Mouse (Mus musculus) lung, postnatal 36 days (tissue): ENCODE results near the gene Ctdspl.

Experiments used
- DNase-seq: peaks from one replicate; pipeline ENCODE4 v3.0.0; 2022; ENCODE audit warnings: mixed read lengths

The Ctdspl gene

DNA sequence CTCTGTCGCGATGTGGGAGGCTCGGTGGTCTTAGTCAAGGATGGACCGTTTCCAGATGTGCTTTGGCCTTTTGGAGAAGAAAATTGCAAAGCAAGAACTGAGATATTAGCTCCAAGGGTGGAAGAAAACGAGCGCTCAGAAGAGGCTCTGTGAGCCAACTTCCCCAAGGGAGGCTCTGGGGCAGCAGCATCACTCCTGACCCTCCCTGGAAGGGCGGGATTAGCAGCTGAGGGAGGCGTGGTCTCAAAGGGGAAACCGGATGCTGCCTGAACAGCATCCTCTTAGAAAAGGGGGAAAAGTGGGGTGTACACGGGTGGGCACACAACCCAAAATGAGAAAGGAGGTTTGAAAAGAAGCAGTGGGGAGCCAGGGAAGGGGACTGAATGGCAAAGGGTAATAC is 23.8 kb downstream of the Ctdspl start:
- no peak for DNase-seq

DNA sequence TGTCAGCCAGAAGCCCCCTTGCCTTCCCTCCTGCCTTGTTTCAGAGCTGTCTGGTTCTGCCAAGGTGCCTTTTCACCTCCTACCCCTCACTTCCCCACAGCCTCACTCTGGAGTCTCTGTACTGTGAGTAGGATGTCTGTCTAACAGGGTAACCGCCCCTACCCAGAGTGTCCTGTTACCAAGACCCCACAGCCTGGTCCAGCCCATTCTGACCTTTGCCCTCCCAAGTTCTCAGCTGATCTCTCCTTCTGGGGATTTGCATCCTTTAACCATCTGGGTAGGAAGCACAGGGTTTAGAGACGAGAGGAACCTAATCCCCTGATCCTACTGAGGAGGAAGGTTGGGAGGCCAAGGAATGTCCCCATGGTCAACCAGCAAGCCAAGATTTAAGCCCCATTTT is 24.5 kb downstream of the Ctdspl start:
- DNase-seq, result no peak

DNA sequence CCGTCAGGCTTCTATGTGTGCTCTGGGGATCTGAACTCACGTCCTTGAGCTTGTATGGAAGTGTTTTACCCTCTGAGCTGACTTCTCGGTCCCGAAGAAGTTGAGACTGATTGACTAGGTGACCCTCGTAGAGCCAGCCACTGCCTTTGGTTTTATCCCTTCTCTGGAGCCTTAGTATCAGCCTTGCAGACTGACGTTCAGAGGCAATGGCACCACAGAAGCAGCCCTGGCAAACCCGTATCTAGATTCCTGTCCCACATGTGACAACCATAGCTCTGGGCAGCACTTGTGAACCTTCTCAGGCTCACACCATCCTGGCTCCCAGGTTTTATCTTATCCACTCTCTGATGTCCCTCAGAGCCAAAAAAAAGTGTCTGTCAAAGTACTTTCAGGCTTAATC is 25.1 kb downstream of the Ctdspl start:
- no peak for DNase-seq

DNA sequence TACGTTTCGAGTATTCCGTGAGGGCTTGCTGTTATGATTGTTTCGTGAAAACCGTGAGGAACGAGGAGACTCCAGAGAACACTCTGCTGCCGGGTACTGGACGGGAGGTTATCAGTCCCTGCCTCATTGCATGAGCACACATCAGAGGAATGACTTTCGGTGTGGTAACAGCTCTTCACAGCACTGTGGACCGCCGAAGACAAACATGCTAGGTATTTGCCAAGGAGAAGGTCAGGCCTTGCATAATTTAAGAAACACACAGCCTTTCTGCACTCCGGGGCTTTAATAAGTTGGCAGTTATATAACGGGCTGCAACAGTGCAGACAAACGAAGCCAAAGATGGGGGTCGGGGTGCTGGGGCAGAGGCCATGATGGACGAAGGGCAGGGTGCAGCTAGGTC is 25.9 kb downstream of the Ctdspl start:
- DNase-seq, result peak; percentile 90

GRCm38 (mm10) chr9:118953465-118954194 is 27.4 kb downstream of the Ctdspl start:
- DNase-seq, result no peak

DNA sequence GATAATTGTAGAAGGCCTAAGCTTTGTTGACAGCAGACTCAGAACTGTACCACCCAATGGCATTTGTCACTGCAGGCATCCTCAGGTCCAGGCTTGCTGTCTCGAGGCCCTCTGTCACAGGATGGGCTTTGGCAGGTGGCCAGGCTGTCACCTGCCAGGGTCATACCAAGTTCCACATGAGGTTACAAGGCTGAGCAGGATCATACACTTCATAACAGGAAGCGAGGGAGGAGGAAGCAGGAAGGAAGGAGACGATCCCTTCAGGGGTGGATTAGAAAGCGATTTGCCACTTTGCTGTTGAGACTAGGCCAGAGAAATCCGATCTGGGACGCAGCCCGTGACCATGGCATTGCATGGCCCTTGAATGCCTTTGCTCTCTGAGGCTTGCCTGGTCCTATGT is 32.5 kb downstream of the Ctdspl start:
- DNase-seq, result peak; percentile 58

DNA sequence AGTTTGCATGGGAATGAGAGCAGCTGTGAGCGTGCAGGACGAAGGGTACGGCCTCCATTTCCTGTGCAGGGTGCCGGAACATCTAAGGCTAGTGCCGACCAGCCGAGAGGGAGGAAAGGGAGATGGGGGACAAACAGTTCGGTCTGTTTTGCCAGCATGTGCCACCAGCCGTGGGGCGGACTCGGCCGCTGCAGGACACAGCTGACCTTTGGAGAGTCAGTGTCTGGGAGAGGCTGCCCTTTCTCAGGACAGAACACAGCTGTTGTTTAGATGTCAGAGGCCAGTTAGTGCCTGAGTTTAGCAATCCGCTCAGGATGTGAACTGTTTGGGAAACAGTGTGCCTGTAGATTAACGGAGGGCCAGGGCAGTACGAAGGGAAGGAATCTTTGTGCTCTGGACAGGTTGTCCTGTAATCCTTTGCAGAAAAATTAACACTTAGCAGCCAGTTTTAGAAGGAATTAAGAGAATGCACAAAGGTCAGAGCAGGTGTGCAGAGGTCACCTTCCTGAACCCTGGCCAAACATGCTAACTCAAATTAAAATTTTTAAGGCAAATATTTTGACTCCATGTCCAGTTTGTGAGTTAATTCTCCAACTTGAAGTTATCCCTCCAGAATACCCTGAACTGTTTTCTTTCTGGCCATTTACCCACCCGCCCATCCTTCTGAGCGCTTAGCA is 34.3 kb downstream of the Ctdspl start:
- peak; percentile 86 for DNase-seq

DNA sequence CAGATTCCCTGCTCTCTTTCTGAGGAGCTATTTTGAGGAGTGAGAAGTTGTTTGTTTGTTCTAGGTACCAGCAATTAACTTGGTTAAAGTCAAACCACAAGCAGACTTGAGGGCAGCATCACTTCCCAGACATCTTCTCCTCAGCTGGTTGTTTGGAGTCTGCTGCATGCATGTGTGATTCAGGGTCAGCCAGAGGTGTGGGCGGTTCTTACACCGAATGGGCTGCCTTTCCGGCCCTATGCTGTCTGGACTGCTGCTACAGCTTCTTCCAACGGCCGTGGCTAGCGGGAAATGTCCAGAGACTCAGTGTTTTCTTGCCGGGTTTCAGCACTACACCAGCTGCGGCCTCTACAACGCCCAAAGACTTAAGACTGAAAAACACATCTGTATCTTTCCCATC is 36.9 kb downstream of the Ctdspl start:
- DNase-seq, result no peak

DNA sequence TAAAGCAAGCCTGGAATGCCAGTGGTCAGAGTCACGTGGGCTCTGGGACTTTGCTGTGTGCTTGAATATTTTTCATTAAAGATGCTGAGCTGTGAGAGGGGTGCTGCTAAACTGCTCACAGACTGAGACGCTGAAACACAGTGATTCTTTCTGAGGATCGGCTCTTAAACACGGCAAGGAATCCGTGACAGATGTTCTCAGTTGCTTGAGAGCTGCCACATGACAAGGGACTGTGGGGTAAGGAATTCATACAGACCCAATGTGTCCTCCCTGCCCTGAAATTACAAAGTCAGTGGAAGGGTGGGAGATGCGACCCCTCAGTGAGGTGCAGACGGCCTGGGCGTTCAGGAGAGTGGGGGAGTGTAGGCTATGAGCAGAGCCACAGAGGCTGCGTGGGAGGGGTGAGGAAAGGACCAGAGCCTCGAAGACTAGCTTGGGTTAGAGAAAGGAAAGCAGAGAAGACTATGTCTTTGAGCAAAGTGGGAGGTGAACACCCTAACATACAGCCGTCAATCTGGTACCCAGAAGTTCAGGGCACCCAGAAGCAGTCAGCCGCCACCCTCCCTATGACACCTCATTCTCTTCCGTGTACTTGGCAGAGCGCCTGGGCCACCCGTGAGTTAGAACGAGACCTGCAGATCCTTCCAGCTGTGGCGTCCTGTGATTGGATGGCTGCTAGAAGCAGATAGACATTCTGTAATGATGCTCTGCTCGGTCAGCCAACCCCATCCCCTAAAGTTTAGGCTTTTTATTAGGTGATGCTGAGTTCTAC is 38.2 kb downstream of the Ctdspl start:
- no peak for DNase-seq

DNA sequence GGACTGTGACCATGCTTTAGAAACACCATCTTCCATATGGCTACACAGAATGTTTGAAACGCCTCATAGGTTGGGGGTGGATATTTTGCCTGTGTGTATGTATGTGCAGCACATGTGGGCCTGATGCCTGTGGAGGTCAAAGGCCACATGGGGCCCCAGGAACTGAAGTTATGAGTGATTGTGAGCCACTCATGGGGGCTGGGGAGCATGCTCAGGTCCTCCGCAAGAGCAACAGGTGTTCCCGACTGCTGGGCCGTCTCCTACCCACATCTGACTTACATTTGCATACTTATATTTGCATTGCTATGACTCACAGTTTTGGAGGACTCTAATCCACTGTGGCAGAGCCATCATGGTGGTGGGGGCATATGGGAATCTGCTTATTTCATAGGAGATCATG is 43.6 kb downstream of the Ctdspl start:
- no peak for DNase-seq

DNA sequence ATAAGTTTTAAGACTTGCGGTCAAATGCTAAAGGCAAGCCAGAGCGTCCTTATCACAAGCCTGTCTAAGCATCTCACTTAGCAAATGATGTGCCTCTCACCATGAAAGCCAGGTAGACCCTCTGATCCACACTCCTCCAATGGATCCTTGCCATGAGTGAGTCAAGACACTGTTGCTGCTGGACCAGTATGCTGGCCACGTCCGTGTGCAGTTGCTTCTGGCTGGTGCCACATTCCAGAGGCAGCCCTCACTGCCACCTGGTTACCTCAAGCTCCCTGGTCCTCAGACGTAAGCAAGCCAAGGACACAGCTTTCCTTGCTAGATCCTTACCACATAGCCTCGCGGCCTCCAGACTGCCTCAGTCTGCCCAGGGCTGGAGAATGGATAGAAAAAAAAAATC is 46.8 kb downstream of the Ctdspl start:
- DNase-seq, result no peak

DNA sequence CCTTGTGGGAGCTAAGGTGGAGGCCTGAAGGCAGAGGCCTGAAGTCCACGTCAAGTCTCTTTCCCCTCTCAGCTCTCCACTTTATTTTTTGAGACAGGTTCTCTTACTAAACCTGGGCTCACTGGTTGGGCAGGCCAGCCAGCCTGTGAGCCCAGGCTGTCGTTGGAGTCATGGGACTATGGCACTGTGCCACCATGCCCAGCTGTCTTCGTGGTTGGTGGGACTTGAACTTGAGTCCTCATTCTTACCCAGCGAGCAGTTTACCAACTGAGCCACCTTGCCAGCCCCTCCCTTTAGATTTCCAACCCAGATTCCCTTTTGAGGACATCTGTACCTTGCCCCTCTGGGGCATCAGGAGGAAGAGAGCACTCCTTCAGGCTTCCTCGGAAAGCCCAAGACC is 47.3 kb downstream of the Ctdspl start:
- DNase-seq, result no peak

GRCm38 (mm10) chr9:118974148-118974547 is 47.9 kb downstream of the Ctdspl start:
- DNase-seq, result peak; percentile 57

DNA sequence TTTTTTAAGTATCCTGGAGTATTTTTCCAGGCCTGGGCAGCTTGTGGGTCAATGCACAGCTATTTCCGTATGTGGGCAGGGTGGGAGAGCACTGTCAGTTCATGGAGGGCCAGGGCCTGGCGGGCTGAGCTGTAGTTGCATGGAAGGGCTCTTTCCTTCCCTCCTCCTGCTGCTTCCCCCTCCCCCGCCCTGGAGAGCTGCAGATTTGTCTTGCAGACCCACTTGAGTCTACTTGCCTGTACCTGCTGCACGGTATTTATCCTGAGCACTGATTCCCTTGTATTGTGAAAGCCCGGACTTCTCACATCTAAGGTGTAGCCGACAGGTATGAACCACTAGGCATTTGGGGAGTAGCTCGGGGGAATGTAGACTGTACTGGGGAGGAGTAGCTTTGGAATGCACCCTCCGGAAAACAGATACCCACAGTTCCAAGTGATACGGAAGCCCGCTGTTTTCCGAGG is 49.0 kb downstream of the Ctdspl start:
- DNase-seq, result peak; percentile 66

DNA sequence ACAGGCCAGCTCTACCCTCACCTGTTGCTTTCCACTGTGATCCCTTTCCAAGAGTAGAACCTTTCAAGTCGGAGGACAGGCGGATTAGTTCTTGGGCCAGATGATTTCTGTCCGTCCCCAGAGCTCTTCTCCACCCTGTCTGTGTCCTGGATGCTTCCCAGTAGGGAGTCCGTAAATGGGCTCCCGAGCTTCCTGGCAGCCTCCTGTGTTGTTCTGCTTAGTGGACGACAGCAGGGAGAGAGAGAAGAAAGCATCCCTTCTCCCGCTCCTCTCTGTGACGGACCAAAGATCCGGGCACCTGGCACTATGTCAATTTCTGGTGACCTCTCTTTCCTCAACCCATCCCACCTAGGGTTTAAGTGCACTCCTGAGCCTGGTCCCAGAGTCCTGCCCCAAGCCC is 49.5 kb downstream of the Ctdspl start:
- DNase-seq, result peak; percentile 42

DNA sequence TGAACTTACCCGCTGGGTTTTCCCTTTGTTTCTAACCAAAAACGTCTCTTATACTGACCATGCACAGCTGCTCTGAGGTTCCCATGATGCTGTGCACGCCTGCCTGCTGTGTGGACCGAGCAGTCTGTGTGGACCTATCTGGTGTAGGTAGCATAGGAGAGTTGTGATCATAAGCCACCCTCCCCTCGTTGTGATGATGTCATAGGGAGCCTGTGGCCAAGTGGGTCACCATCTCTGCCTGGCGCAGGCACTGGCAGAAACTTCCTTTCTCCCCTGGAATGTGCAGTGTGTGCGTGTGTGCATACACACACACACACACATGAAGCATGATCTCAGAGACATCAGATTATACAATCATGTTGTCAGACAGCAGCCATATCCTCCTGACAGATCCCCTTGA is 50.3 kb downstream of the Ctdspl start:
- DNase-seq, result peak; percentile 50

- DNase-seq, result no peak
Measured at GRCm38 (mm10) chr9:118977425-118977824, 51.2 kb downstream of the Ctdspl start.

DNA sequence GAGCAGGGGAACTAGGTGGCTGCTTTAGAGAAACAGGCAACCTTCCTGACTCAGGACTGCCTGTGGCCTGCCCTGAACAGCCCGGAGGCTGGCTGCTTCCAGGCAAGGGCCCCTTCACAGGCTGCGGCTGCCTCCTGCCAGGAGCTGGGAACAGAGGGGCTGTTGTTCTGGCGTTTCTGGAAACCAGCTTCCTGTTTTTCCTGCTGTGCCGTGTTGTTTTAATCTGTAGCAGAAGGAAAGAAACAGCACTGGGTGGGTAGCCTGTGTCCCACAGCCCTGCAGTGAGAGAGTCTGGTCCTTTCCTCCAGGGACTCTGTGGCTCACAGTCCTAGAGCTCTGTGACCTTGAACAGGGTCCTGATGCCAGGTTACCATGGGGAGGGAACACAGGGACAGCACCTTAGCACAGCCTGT is 54.2 kb downstream of the Ctdspl start:
- no peak for DNase-seq

- DNase-seq, result no peak
Measured at GRCm38 (mm10) chr9:118984650-118985432, 58.6 kb downstream of the Ctdspl start.

GRCm38 (mm10) chr9:118986286-118986685 is 60.0 kb downstream of the Ctdspl start:
- DNase-seq, result no peak

DNA sequence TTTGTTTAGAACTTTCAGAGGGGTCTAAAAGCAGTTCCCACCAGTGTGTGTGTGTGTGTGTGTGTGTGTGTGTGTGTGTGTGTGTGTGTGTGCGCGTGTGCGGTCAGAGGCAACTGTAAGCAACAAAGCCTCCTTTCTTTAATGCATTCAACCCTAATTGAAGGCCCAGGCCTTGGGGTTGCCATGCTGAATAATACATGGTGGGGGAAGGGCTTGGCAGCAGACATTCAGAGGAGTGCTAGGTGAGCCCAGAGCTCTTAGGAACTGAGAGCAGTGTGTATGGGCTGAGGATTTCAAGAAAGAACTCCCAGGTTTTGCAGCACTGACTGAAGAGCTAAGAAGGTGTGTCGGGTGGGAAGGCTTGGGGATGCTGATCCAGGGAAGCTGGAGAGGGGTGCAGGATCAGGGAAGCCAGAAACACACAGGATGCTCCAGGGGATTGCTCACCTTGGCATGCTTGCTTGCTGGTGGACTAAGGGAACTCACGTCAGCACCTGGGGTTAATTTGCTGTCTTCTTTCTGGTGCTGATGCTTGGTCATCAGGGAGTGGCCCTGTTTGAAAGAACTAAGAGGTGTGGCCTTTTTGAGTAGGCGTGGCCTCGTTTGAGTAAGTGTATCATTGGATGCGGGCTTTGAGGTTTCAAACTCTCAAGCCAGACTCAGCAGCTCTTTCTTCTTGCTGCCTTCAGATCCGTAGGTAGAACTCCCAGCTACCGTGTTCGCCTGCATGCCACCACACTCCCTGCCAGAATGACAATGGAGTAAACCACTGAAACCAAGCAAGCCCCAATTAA is 62.7 kb downstream of the Ctdspl start:
- DNase-seq, result no peak

DNA sequence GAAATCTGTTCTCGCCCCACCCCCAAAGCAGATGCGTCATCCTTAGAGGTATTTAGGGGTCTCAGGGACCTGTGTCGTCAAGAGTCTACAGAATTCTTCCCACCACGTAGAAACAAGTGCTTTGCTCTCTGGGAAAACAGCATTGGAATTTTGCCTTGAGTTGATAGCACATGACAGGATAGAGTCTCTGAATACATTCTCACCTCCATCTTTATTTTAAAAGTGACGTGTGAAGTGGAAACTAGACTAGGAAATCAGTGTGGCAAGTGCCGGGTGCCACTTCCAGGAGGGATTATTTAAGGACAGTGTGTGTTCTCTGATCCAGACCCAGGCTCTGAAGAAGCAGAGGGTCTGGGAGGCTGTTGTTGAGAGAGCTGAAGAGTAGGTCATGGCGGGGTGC is 64.2 kb downstream of the Ctdspl start:
- no peak for DNase-seq
